In the genomic region with DNA sequence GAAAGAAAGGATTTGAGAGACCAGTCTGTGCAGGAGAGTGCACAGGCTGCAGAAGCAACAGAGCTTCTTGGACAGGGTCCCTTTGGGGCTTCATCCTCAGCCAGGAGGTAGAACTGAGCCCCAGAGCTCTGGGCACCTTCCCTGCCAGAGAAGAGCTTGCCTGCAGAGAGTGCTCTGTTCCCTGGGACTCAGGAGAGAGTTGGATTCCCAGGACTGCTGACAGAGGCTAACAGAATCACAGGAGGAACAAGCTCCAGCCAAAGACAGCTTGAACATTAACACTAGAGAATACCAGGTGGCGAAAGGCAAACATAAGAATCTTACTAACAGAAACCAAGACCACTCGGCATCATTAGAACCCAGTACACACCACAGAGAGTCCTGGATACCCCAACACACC, we compare ENCODE assay signal across 1 mouse cellular context. TPM values are rescaled to one million over a fixed set of nuclear protein-coding genes. Genes with fewer than 3 reads are reported as not detected.
"Had no signal": no experiment of that assay in that cellular context is flagged by ENCODE, and none has a peak within 500 bp of the region (broad histone marks: within the 10 kb centered on the region; RNA-seq: fewer than 3 reads in every experiment).

No protein-coding gene starts in this region.

RNA-seq across cellular contexts. Expression of gene Chrdl2, which starts 47.0 kb away (rescaled TPM):
- polyA plus RNA-seq: hindbrain, embryonic 11.5 days had no signal
